In genomic region chr17:34013436-34013835, GRCm38 (mm10) we compare ENCODE assay signal across 28 mouse cellular contexts.
"Had no signal": no experiment of that assay in that cellular context is flagged by ENCODE, and none has a peak within 500 bp of the region (broad histone marks: within the 10 kb centered on the region; RNA-seq: fewer than 3 reads in every experiment).

No protein-coding gene starts in this region.

- H3K9me3 ChIP-seq: embryonic facial prominence, embryonic 12.5 days; embryonic facial prominence, embryonic 13.5 days; embryonic facial prominence, embryonic 15.5 days; forebrain, embryonic 12.5 days; forebrain, embryonic 15.5 days had no signal

- H3K27ac ChIP-seq: embryonic facial prominence, embryonic 10.5 days; embryonic facial prominence, embryonic 12.5 days; embryonic facial prominence, embryonic 13.5 days; embryonic facial prominence, embryonic 15.5 days; forebrain, embryonic 10.5 days; forebrain, embryonic 12.5 days; forebrain, embryonic 13.5 days; forebrain, embryonic 15.5 days; gastrocnemius, adult 2 months; heart, adult 2 months had no signal

- H3K27me3 ChIP-seq: embryonic facial prominence, embryonic 12.5 days; embryonic facial prominence, embryonic 13.5 days; embryonic facial prominence, embryonic 15.5 days; forebrain, embryonic 12.5 days; forebrain, embryonic 13.5 days; forebrain, embryonic 15.5 days had no signal

- ATAC-seq: forebrain, embryonic 13.5 days; forebrain, embryonic 14.5 days; forebrain, embryonic 15.5 days; forebrain, embryonic 16.5 days had no signal

- DNase-seq: cerebellum, adult 8-10 months; cerebellum, adult 9-10 months; cerebellum, adult 9-11 months; cerebellum, postnatal 10 days; cerebellum, postnatal 14 days; cerebellum, postnatal 25 days; cerebellum, postnatal 36 days; embryo, embryonic 11 days; gastrocnemius, adult 2 months; gastrocnemius, postnatal 10 days; gastrocnemius, postnatal 14 days; gastrocnemius, postnatal 25 days; gastrocnemius, postnatal 36 days; heart, adult 18-20 months; heart, adult 2 months had no signal

- H3K9ac ChIP-seq: embryonic facial prominence, embryonic 12.5 days; embryonic facial prominence, embryonic 13.5 days; embryonic facial prominence, embryonic 15.5 days; forebrain, embryonic 12.5 days; forebrain, embryonic 13.5 days; forebrain, embryonic 15.5 days; heart, embryonic 12.5 days had no signal

- H3K36me3 ChIP-seq: embryonic facial prominence, embryonic 12.5 days; embryonic facial prominence, embryonic 13.5 days; embryonic facial prominence, embryonic 15.5 days; forebrain, embryonic 15.5 days; heart, embryonic 12.5 days had no signal

- H3K4me2 ChIP-seq: embryonic facial prominence, embryonic 12.5 days; embryonic facial prominence, embryonic 13.5 days; embryonic facial prominence, embryonic 15.5 days; forebrain, embryonic 12.5 days; forebrain, embryonic 13.5 days; forebrain, embryonic 15.5 days; heart, embryonic 11.5 days; heart, embryonic 12.5 days had no signal

- H3K4me3 ChIP-seq: embryonic facial prominence, embryonic 10.5 days; embryonic facial prominence, embryonic 12.5 days; embryonic facial prominence, embryonic 13.5 days; embryonic facial prominence, embryonic 15.5 days; erythroblast, embryonic 14.5 days; forebrain, embryonic 10.5 days; forebrain, embryonic 12.5 days; forebrain, embryonic 13.5 days; forebrain, embryonic 15.5 days; gastrocnemius, adult 2 months; heart, adult 2 months; heart, embryonic 12.5 days had no signal

- H3K4me1 ChIP-seq: embryonic facial prominence, embryonic 10.5 days; embryonic facial prominence, embryonic 12.5 days; embryonic facial prominence, embryonic 13.5 days; embryonic facial prominence, embryonic 15.5 days; forebrain, embryonic 10.5 days; forebrain, embryonic 12.5 days; forebrain, embryonic 13.5 days; forebrain, embryonic 15.5 days; heart, embryonic 12.5 days had no signal
